In the genomic region with DNA sequence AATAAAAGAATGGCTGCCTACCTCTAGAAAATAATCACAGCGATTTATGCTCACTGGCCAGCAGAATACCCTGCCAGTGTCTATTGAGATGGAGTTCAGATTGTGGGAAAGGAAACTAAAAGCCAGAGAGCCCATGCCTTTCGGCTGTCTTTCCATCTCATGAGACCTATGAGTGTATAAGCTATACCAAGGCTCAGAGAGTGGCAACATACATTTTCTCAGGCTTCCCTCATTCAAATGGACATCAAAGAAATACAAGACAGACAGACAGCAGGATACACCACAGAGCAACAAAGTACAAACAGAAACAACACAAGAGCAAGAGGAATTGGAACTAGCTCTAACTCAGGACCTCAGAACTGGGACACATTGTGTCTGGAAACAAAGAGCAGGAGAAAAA, we compare ENCODE assay signal across 18 mouse cellular contexts.
"Had no signal": no experiment of that assay in that cellular context is flagged by ENCODE, and none has a peak within 500 bp of the region (broad histone marks: within the 10 kb centered on the region; RNA-seq: fewer than 3 reads in every experiment).

No protein-coding gene starts in this region.

- H3K27me3 ChIP-seq: liver, embryonic 12.5 days; midbrain, embryonic 12.5 days; neural tube, embryonic 13.5 days; neural tube, embryonic 15.5 days had no signal

- H3K27ac ChIP-seq: liver, embryonic 12.5 days; liver, embryonic 14.5 days; midbrain, embryonic 10.5 days; midbrain, embryonic 12.5 days; neural tube, embryonic 13.5 days; neural tube, embryonic 15.5 days had no signal

- DNase-seq: lung, adult 18-20 months; lung, embryonic 14.5 days; lung, postnatal 10 days; lung, postnatal 4 days; midbrain, embryonic 14.5 days; right cerebral cortex, adult 18-20 months; right cerebral cortex, postnatal 25 days; right cerebral cortex, postnatal 4 days; spleen, adult 18-20 months; thymus, adult 2 months; thymus, postnatal 14 days; thymus, postnatal 36 days had no signal

- H3K9me3 ChIP-seq: liver, embryonic 12.5 days; midbrain, embryonic 10.5 days; midbrain, embryonic 12.5 days; neural tube, embryonic 13.5 days; neural tube, embryonic 15.5 days had no signal

- H3K4me3 ChIP-seq: liver, embryonic 12.5 days; midbrain, embryonic 10.5 days; midbrain, embryonic 12.5 days; neural tube, embryonic 13.5 days; neural tube, embryonic 15.5 days had no signal

- H3K36me3 ChIP-seq: liver, embryonic 12.5 days; midbrain, embryonic 10.5 days; midbrain, embryonic 12.5 days; neural tube, embryonic 13.5 days; neural tube, embryonic 15.5 days had no signal
